Mouse (Mus musculus): ENCODE data around the gene Gm13871.
"Not testable (repeated sequence)": the region's sequence is repeated elsewhere in the genome, so short reads cannot be mapped to it uniquely, and the experiment has no call there.

The Gm13871 gene

GRCm38 (mm10) chr4:73905853-73906252 lies at the start of gene Gm13871:
Gene Gm13871 (minus strand): TSS chr4:73905953.
- DNase-seq (ENCODE audit: low read depth): not testable (repeated sequence)

GRCm38 (mm10) chr4:73950375-73950896 lies 44.7 kb upstream of the Gm13871 start, which contains the start of gene 2310002L09Rik:
Gene 2310002L09Rik (minus strand): TSS chr4:73950846.
- DNase-seq (ENCODE audit: low read depth): no peak

DNA sequence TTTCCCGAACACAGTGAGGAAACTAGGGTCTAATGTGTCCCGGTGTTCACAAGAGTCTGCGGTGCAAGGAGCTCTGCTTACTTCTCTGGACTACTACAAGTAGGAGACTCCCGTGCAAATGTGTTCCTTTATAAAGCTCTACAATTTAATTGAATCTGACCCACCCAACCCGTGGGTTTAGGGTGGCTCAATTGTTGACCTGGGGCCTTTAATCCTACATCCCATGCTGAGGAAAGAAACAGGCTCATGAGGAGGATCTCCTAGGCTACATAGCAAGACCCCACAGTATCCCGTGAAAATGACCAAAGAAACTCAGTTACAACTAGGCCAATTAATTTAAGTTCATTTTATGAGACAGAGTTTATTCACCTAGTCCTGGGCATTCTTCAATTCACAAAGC lies 14.9 kb upstream of the Gm13871 start, which contains the start of gene Gm11756:
Gene Gm11756 (minus strand): TSS at position 101 of the 400 bp plus-strand sequence.
- DNase-seq (ENCODE audit: low read depth): not testable (repeated sequence)

- DNase-seq (ENCODE audit: low read depth): not testable (repeated sequence)
Measured at GRCm38 (mm10) chr4:73891012-73891411, 14.7 kb downstream of the Gm13871 start, which contains the start of gene Gm11757. Gene Gm11757 (minus strand): TSS chr4:73891112.

DNA sequence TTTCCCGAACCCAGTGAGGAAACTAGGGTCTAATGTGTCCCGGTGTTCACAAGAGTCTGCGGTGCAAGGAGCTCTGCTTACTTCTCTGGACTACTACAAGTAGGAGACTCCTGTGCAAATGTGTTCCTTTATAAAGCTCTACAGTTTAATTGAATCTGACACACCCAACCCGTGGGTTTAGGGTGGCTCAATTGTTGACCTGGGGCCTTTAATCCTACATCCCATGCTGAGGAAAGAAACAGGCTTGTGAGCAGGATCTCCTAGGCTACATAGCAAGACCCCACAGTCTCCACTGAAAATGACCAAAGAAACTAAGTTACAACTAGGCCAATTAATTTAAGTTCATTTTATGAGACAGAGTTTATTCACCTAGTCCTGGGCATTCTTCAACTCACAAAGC lies 29.6 kb downstream of the Gm13871 start, which contains the start of gene Gm11758:
Gene Gm11758 (minus strand): TSS at position 101 of the 400 bp plus-strand sequence.
- not testable (repeated sequence) for DNase-seq (ENCODE audit: low read depth)
